Mouse (Mus musculus) testis, adult 2 months (tissue): ENCODE measurements around the gene Eps8.

Experiments
- CTCF ChIP-seq: fragments of 200-500 bp; IDR thresholded peaks from 2 replicates; pipeline ENCODE4 v1.5.1; 2012; ENCODE audit warnings: low read depth, mild to moderate bottlenecking, inconsistent platforms, low read length, moderate library complexity; ENCODE audit not compliant: control insufficient read depth, insufficient read depth, insufficient replicate concordance
- POLR2A ChIP-seq: fragments of 200-500 bp; IDR thresholded peaks from 2 replicates; pipeline ENCODE4 v1.6.1; 2012; ENCODE audit warnings: low read depth, mild to moderate bottlenecking, inconsistent platforms, low read length, moderate library complexity; ENCODE audit not compliant: control insufficient read depth

DNA sequence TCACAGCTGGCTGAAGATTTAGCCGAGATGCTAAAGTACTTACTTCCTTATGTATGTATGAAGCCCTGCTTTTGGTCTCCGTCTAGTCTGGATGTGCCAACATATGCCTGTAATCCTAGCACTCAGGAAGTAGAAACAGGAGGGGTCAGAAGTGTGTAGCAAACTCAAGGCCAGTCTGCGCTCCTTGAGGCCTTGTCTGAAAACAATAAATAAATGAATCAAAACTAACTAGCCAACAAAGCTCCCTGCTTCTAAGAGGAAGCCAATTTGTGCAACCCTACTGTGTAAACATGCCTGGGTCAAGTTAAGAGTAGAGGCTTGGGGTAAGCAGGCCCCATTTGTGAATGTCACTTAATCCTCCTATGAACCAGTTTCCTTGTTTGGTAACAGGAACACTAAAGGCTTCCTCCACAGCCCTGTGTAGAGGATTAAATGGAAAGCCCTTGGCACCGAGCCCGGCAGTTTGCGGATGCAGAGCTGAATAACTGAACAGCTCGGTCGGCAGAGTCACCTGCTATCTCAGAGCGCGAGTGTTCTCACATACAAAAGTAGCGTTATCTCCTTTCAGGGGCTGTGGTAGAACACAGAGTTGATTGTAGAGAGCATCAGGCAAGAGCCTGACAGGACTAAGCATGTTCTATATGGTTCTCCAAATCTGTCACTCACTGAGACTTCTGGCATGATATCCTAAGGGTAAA is 183.6 kb downstream of the Eps8 start:
- TF ChIP-seq CTCF (no peak), POLR2A (no peak)
